Mouse (Mus musculus) embryonic facial prominence, embryonic 12.5 days (tissue): Measurements from ENCODE around the gene Chst11. TPM values are rescaled to one million over a fixed set of nuclear protein-coding genes. Genes with fewer than 3 reads are reported as not detected.

Experiments
- ATAC-seq: fragments of 200-750 bp; cut with Nextera tagmentation; 2 replicates; pipeline ENCODE4 v1.8.0; 2017; ENCODE audit not compliant: insufficient number of reproducible peaks, insufficient read depth, low FRiP score, low TSS enrichment
- H3K27ac ChIP-seq: fragments of 300-500 bp; sonication (generic); 2 replicates; pipeline ENCODE4 v1.5.1; 2016; ENCODE audit warnings: mild to moderate bottlenecking
- H3K27me3 ChIP-seq: fragments of 300-500 bp; sonication (generic); 2 replicates; pipeline ENCODE4 v1.6.1; 2016; ENCODE audit warnings: mild to moderate bottlenecking, moderate library complexity
- H3K36me3 ChIP-seq: fragments of 300-500 bp; sonication (generic); 2 replicates; pipeline ENCODE4 v1.6.1; 2016; ENCODE audit warnings: mild to moderate bottlenecking
- H3K4me1 ChIP-seq: fragments of 300-500 bp; sonication (generic); 2 replicates; pipeline ENCODE4 v1.6.1; 2016
- H3K4me2 ChIP-seq: fragments of 300-500 bp; sonication (generic); replicated peaks from 2 replicates; pipeline ENCODE4 v1.6.1; 2016; ENCODE audit warnings: mild to moderate bottlenecking, moderate library complexity
- H3K4me3 ChIP-seq: fragments of 300-500 bp; sonication (generic); 2 replicates; pipeline ENCODE4 v1.5.1; 2016; ENCODE audit warnings: mild to moderate bottlenecking
- H3K9ac ChIP-seq: fragments of 300-500 bp; sonication (generic); 2 replicates; pipeline ENCODE4 v1.6.1; 2016; ENCODE audit warnings: mild to moderate bottlenecking, moderate library complexity
- H3K9me3 ChIP-seq: fragments of 300-500 bp; sonication (generic); 2 replicates; pipeline ENCODE4 v1.6.1; 2016; ENCODE audit warnings: mild to moderate bottlenecking, moderate library complexity
- WGBS: fragments of 180-500 bp; shearing (Covaris S2); methylation state at CpG from one replicate; pipeline ENCODE4 v1.1.7; 2016; 5-methylcytosine and 5-hydroxymethylcytosine counted together
- polyA plus RNA-seq: library from polyadenylated mRNA; unstranded; fragments of >200 nt; fragmentation: Nextera tagmentation; extraction: Ambion mirVana; gene quantifications from 2 replicates; pipeline ENCODE4 v1.2.1, GENCODE M21; 2016

Gene Chst11
- polyA plus RNA-seq, 1 experiment from 2014 or later, result 2.4 TPM

- 79% methylated on average over 6 of the region's 6 CpGs for WGBS
- Histone ChIP-seq H3K4me3 (no peak overlapping the region), H3K9me3 (no peaks in the 10 kb centered on the region), H3K27ac (no peak overlapping the region), H3K36me3 (no peaks in the 10 kb centered on the region), H3K4me2 (no peak overlapping the region), H3K27me3 (no peaks in the 10 kb centered on the region), H3K9ac (no peak overlapping the region), H3K4me1 (0 out of 2 replicates have a peak, but pooled peaks cover 12% of the 10 kb centered on the region)
- no peak for ATAC-seq
Measured at GRCm38 (mm10) chr10:83151362-83151761, 166.1 kb downstream of the Chst11 start.

GRCm38 (mm10) chr10:83151896-83152685 lies 166.8 kb downstream of the Chst11 start:
- Histone ChIP-seq H3K4me2 (no peak overlapping the region), H3K9ac (no peak overlapping the region), H3K27ac (no peak overlapping the region), H3K4me3 (no peak overlapping the region), H3K27me3 (no peaks in the 10 kb centered on the region), H3K36me3 (no peaks in the 10 kb centered on the region), H3K9me3 (no peaks in the 10 kb centered on the region), H3K4me1 (0 out of 2 replicates have a peak, but pooled peaks cover 12% of the 10 kb centered on the region)
- ATAC-seq, result no peak
- 63% methylated on average over 16 of the region's 16 CpGs for WGBS

- H3K9ac ChIP-seq, result no peak overlapping the region
- H3K4me2 ChIP-seq, result no peak overlapping the region
- ATAC-seq, result no peak
- no peaks in the 10 kb centered on the region for H3K9me3 ChIP-seq
- 75% methylated on average over 1 of the region's 1 CpGs for WGBS
- H3K4me1 ChIP-seq, result 0 out of 2 replicates have a peak, but pooled peaks cover 12% of the 10 kb centered on the region
- H3K36me3 ChIP-seq, result no peaks in the 10 kb centered on the region
- H3K27ac ChIP-seq, result no peak overlapping the region
- H3K27me3 ChIP-seq, result no peaks in the 10 kb centered on the region
- H3K4me3 ChIP-seq, result no peak overlapping the region
Measured at GRCm38 (mm10) chr10:83152723-83153122, 167.4 kb downstream of the Chst11 start.

- 0 out of 2 replicates have a peak, but pooled peaks cover 12% of the 10 kb centered on the region for H3K4me1 ChIP-seq
- no peak overlapping the region for H3K4me2 ChIP-seq
- no peak overlapping the region for H3K9ac ChIP-seq
- H3K27ac ChIP-seq, result no peak overlapping the region
- WGBS, result 89% methylated on average over 5 of the region's 5 CpGs
- no peaks in the 10 kb centered on the region for H3K27me3 ChIP-seq
- H3K4me3 ChIP-seq, result no peak overlapping the region
- ATAC-seq, result no peak
- no peaks in the 10 kb centered on the region for H3K36me3 ChIP-seq
- H3K9me3 ChIP-seq, result no peaks in the 10 kb centered on the region
Measured at GRCm38 (mm10) chr10:83153374-83153773, 168.1 kb downstream of the Chst11 start.

- 87% methylated on average over 9 of the region's 9 CpGs for WGBS
Measured at GRCm38 (mm10) chr10:83153887-83154286, 168.6 kb downstream of the Chst11 start.

GRCm38 (mm10) chr10:83157289-83157688 lies 172.0 kb downstream of the Chst11 start:
- no peak overlapping the region for H3K27ac ChIP-seq
- no peak overlapping the region for H3K4me2 ChIP-seq
- H3K36me3 ChIP-seq, result no peaks in the 10 kb centered on the region
- peaks cover 25% of the 10 kb centered on the region for H3K4me1 ChIP-seq
- 79% methylated on average over 5 of the region's 5 CpGs for WGBS
- ATAC-seq, result no peak
- H3K9ac ChIP-seq, result no peak overlapping the region
- H3K4me3 ChIP-seq, result no peak overlapping the region
- H3K27me3 ChIP-seq, result no peaks in the 10 kb centered on the region
- H3K9me3 ChIP-seq, result no peaks in the 10 kb centered on the region

More at GRCm38 (mm10) chr10:83153887-83154286, 168.6 kb downstream of the Chst11 start:
- no peak for ATAC-seq
- Histone ChIP-seq H3K4me3 (no peak overlapping the region), H3K27me3 (no peaks in the 10 kb centered on the region), H3K36me3 (no peaks in the 10 kb centered on the region), H3K9ac (no peak overlapping the region), H3K4me1 (peaks cover 12% of the 10 kb centered on the region; the same call in 1 of the 2 replicates), H3K27ac (no peak overlapping the region), H3K4me2 (no peak overlapping the region), H3K9me3 (no peaks in the 10 kb centered on the region)

- 59% methylated on average over 8 of the region's 8 CpGs for WGBS
- no peak overlapping the region for H3K4me2 ChIP-seq
Measured at GRCm38 (mm10) chr10:83158322-83158721, 173.0 kb downstream of the Chst11 start.

GRCm38 (mm10) chr10:83159229-83159628 lies 173.9 kb downstream of the Chst11 start:
- peaks cover 35% of the 10 kb centered on the region for H3K4me1 ChIP-seq
- ATAC-seq, result no peak
- no peak overlapping the region for H3K4me3 ChIP-seq
- H3K36me3 ChIP-seq, result no peaks in the 10 kb centered on the region
- no peak overlapping the region for H3K4me2 ChIP-seq
- H3K9ac ChIP-seq, result no peak overlapping the region
- no peaks in the 10 kb centered on the region for H3K27me3 ChIP-seq
- no peaks in the 10 kb centered on the region for H3K9me3 ChIP-seq
- WGBS, result 87% methylated on average over 8 of the region's 8 CpGs
- H3K27ac ChIP-seq, result no peak overlapping the region

More at GRCm38 (mm10) chr10:83158322-83158721, 173.0 kb downstream of the Chst11 start:
- no peaks in the 10 kb centered on the region for H3K36me3 ChIP-seq
- no peaks in the 10 kb centered on the region for H3K9me3 ChIP-seq
- no peaks in the 10 kb centered on the region for H3K27me3 ChIP-seq
- no peak overlapping the region for H3K27ac ChIP-seq
- peaks cover 31% of the 10 kb centered on the region for H3K4me1 ChIP-seq
- no peak overlapping the region for H3K4me3 ChIP-seq
- no peak overlapping the region for H3K9ac ChIP-seq
- ATAC-seq, result no peak

GRCm38 (mm10) chr10:83161656-83162365 lies 176.5 kb downstream of the Chst11 start:
- H3K27ac ChIP-seq, result peak overlapping the region; percentile 42; the same call in 1 of the 2 replicates
- no peak overlapping the region for H3K4me2 ChIP-seq
- ATAC-seq, result 0 out of 2 replicates have a peak, but pooled peaks have one; percentile 16
- H3K9ac ChIP-seq, result no peak overlapping the region
- no peaks in the 10 kb centered on the region for H3K36me3 ChIP-seq
- H3K9me3 ChIP-seq, result no peaks in the 10 kb centered on the region
- H3K4me3 ChIP-seq, result no peak overlapping the region
- H3K4me1 ChIP-seq, result peaks cover 35% of the 10 kb centered on the region
- whole genome bisulfite sequencing, result 44% methylated on average over 10 of the region's 10 CpGs
- H3K27me3 ChIP-seq, result no peaks in the 10 kb centered on the region

GRCm38 (mm10) chr10:83163946-83164345 lies 178.6 kb downstream of the Chst11 start:
- no peak for ATAC-seq
- no peaks in the 10 kb centered on the region for H3K9me3 ChIP-seq
- H3K4me2 ChIP-seq, result no peak overlapping the region
- peaks cover 41% of the 10 kb centered on the region for H3K4me1 ChIP-seq
- no peaks in the 10 kb centered on the region for H3K36me3 ChIP-seq
- H3K4me3 ChIP-seq, result no peak overlapping the region
- 38% methylated on average over 6 of the region's 6 CpGs for WGBS
- no peak overlapping the region for H3K9ac ChIP-seq
- no peaks in the 10 kb centered on the region for H3K27me3 ChIP-seq
- no peak overlapping the region; the same call in 1 of the 2 replicates for H3K27ac ChIP-seq

- no peak for ATAC-seq
- no peak overlapping the region for H3K4me3 ChIP-seq
- H3K27ac ChIP-seq, result no peak overlapping the region
- H3K36me3 ChIP-seq, result no peaks in the 10 kb centered on the region
- no peaks in the 10 kb centered on the region for H3K9me3 ChIP-seq
- no peak overlapping the region for H3K9ac ChIP-seq
- no peaks in the 10 kb centered on the region for H3K27me3 ChIP-seq
- no peak overlapping the region for H3K4me2 ChIP-seq
- H3K4me1 ChIP-seq, result peaks cover 44% of the 10 kb centered on the region
- WGBS, result 68% methylated on average over 9 of the region's 9 CpGs
Measured at GRCm38 (mm10) chr10:83164901-83165435, 179.7 kb downstream of the Chst11 start.
